Mouse (Mus musculus) lung, postnatal 0 days (tissue): Measurements from ENCODE around the gene Ints1.
A peak's percentile ranks its signal among the peaks of the same experiment; 100 is the strongest.

Experiments
- CTCF ChIP-seq: IDR thresholded peaks from 2 replicates; pipeline ENCODE4 v1.5.1; 2016; ENCODE audit warnings: antibody characterized with exemption, mild to moderate bottlenecking
- EP300 ChIP-seq: IDR thresholded peaks from 2 replicates; pipeline ENCODE4 v1.6.1; 2016; ENCODE audit warnings: antibody characterized with exemption, mild to moderate bottlenecking, control low read depth

DNA sequence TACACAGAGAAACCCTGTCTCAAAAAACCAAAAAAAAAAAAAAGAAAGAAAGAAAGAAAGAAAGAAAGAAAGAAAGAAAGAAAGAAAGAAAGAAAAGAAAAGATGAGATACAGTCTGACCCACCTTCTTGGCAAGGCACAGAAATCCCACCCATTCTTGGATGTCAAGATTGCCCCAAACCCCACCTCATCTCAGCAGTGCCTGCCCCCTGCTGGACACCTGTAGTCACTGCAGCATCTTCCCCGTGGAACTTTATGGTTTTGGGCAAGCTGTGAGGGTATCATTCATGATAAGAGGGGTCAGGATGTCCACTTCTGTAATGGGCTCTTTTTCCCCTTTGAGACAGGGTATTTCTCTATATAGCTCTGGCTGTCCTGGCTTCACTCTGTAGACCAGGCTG is 41.8 kb upstream of the Ints1 start:
- TF ChIP-seq CTCF (peak; percentile 83), EP300 (no peak)
